Comparison of ENCODE assay signal across 9 mouse cellular contexts in genomic region chr5:73340723-73341235, GRCm38 (mm10). TPM values are rescaled to one million over a fixed set of nuclear protein-coding genes. Genes with fewer than 3 reads are reported as not detected.
DNase-seq lines count a peak whose midpoint lies in the region; ATAC-seq and TF ChIP-seq lines count a peak whose summit lies in the region.
"Had no signal": no experiment of that assay in that cellular context is flagged by ENCODE, and none has a peak within 500 bp of the region (broad histone marks: within the 10 kb centered on the region; RNA-seq: fewer than 3 reads in every experiment).

Gene Ociad2, minus strand, starts transcription at chr5:73341028.

- no peak for DNase-seq in heart, postnatal 10 days
- DNase-seq in adrenal gland, adult 18-20 months (ENCODE audit: low spot score in 2 of 2): no peak
- no peak for DNase-seq in gastrocnemius, adult 2 months
- peak in 1 of 2 experiments; percentile 33 for DNase-seq in left cerebral cortex, postnatal 25 days (ENCODE audit: low spot score in 2 of 2)
- no peak for DNase-seq in yolk sac, embryonic 10.5 days (ENCODE audit: low spot score)
- no peak for DNase-seq in right cerebral cortex, adult 18-20 months
- DNase-seq in right cerebral cortex, postnatal 4 days: no peak

- H3K9me3 ChIP-seq in heart, embryonic 12.5 days (replicated peaks): no peaks in the 10 kb centered on the region

- no peak for ATAC-seq in heart, embryonic 12.5 days (ENCODE audit: insufficient number of reproducible peaks, low FRiP score)

- intact Hi-C loops in heart, postnatal 10 days (cut with DNase I): no loop called here
- intact Hi-C loops in gastrocnemius, adult 2 months (cut with DNase I): loop anchor here (5.0 kb wide), 1 partner anchor 37 kb away; no protein-coding TSS in a partner anchor
- intact Hi-C loops in left cerebral cortex, postnatal 25 days (cut with DNase I): loop anchor here (1.0 kb wide), 1 partner anchor 19 kb away; no protein-coding TSS in a partner anchor

- 0 out of 2 replicates have a peak, but pooled peaks cover 3% of the 10 kb centered on the region for H3K27me3 ChIP-seq in heart, embryonic 12.5 days (replicated peaks)

- no peak for TF ChIP-seq CTCF in gastrocnemius, adult 2 months (IDR thresholded peaks at IDR 0.05)

- no peaks in the 10 kb centered on the region for H3K36me3 ChIP-seq in heart, embryonic 12.5 days

- H3K9ac ChIP-seq in heart, embryonic 12.5 days: no peak within 1 kb of the TSS

- H3K27ac ChIP-seq in heart, embryonic 12.5 days (ENCODE audit: poor library complexity, severe bottlenecking): no peak within 1 kb of the TSS
- H3K27ac ChIP-seq in gastrocnemius, adult 2 months: no peak within 1 kb of the TSS

- H3K4me2 ChIP-seq in heart, embryonic 12.5 days: no peak within 1 kb of the TSS

- 79% methylated on average over 8 of the region's 8 CpGs for WGBS in heart, embryonic 12.5 days

- peaks cover 26% of the 10 kb centered on the region for H3K4me1 ChIP-seq in heart, embryonic 12.5 days (replicated peaks)

- no peak within 1 kb of the TSS for H3K4me3 ChIP-seq in heart, embryonic 12.5 days
- no peak within 1 kb of the TSS for H3K4me3 ChIP-seq in gastrocnemius, adult 2 months
- H3K4me3 ChIP-seq: erythroblast, embryonic 14.5 days had no signal

RNA-seq across cellular contexts. Expression of gene Ociad2, which starts in this region (rescaled TPM):
- polyA plus RNA-seq in heart, embryonic 12.5 days (2016; fragmentation: Nextera tagmentation; extraction: Ambion mirVana): 27.5 and 29.0 TPM in 2 replicates
- 1 to 10 TPM; 8.5 to 9.6 TPM for total RNA-seq in heart, postnatal 10 days (2021)
- 10 to 100 TPM; 28.9 to 29.3 TPM for total RNA-seq in adrenal gland, adult 18-20 months (2021)
- total RNA-seq in gastrocnemius, adult 2 months (2021): 10 to 100 TPM; 36.9 to 56.5 TPM
- total RNA-seq in left cerebral cortex, postnatal 25 days (2021): 100 to 1,000 TPM; 122 to 128 TPM
- polyA plus RNA-seq: erythroblast, embryonic 14.5 days had no signal
